Mouse (Mus musculus): ENCODE data around the gene Nap1l1. TPM values are rescaled to one million over a fixed set of nuclear protein-coding genes. Genes with fewer than 3 reads are reported as not detected.

Gene Nap1l1
- polyA plus RNA-seq, 1 experiment from 2014 or later: 209 TPM

GRCm38 (mm10) chr10:111510798-111511197 lies 37.8 kb downstream of the Nap1l1 start:
- whole genome bisulfite sequencing: 29% methylated on average over 7 of the region's 7 CpGs
- Histone ChIP-seq H3K9ac (replicated peaks; ENCODE audit: low read length) (no peak overlapping the region), H3K36me3 (ENCODE audit: insufficient read depth, low read length) (no peaks in the 10 kb centered on the region), H3K4me2 (replicated peaks; ENCODE audit: low read depth, low read length) (no peak overlapping the region), H3K9me3 (ENCODE audit: low read length) (no peaks in the 10 kb centered on the region), H3K27ac (ENCODE audit: low read length) (no peak overlapping the region), H3K4me1 (ENCODE audit: insufficient read depth, low read length) (peaks cover 36% of the 10 kb centered on the region), H3K4me3 (ENCODE audit: low read length) (no peak overlapping the region), H3K27me3 (ENCODE audit: insufficient read depth, low read length) (no peaks in the 10 kb centered on the region)
- no peak for ATAC-seq (ENCODE audit: low FRiP score, low TSS enrichment)

- H3K27me3 ChIP-seq (ENCODE audit: insufficient read depth, low read length): no peaks in the 10 kb centered on the region
- H3K27ac ChIP-seq (ENCODE audit: low read length): no peak overlapping the region
- no peaks in the 10 kb centered on the region for H3K9me3 ChIP-seq (ENCODE audit: low read length)
- 76% methylated on average over 10 of the region's 10 CpGs for WGBS
- peaks cover 46% of the 10 kb centered on the region for H3K4me1 ChIP-seq (ENCODE audit: insufficient read depth, low read length)
- no peaks in the 10 kb centered on the region for H3K36me3 ChIP-seq (ENCODE audit: insufficient read depth, low read length)
- no peak for ATAC-seq (ENCODE audit: low FRiP score, low TSS enrichment)
- H3K9ac ChIP-seq (replicated peaks; ENCODE audit: low read length): no peak overlapping the region
- no peak overlapping the region for H3K4me3 ChIP-seq (ENCODE audit: low read length)
- no peak overlapping the region for H3K4me2 ChIP-seq (replicated peaks; ENCODE audit: low read depth, low read length)
Observed at GRCm38 (mm10) chr10:111512036-111512568, 39.1 kb downstream of the Nap1l1 start.

GRCm38 (mm10) chr10:111514282-111514885 lies 41.4 kb downstream of the Nap1l1 start:
- H3K9me3 ChIP-seq (ENCODE audit: low read length): no peaks in the 10 kb centered on the region
- H3K4me2 ChIP-seq (replicated peaks; ENCODE audit: low read depth, low read length): no peak overlapping the region
- no peaks in the 10 kb centered on the region for H3K36me3 ChIP-seq (ENCODE audit: insufficient read depth, low read length)
- H3K27ac ChIP-seq (ENCODE audit: low read length): no peak overlapping the region
- H3K4me1 ChIP-seq (ENCODE audit: insufficient read depth, low read length): peaks cover 41% of the 10 kb centered on the region
- 91% methylated on average over 5 of the region's 5 CpGs for WGBS
- no peak overlapping the region for H3K4me3 ChIP-seq (ENCODE audit: low read length)
- H3K9ac ChIP-seq (replicated peaks; ENCODE audit: low read length): no peak overlapping the region
- no peak for ATAC-seq (ENCODE audit: low FRiP score, low TSS enrichment)
- no peaks in the 10 kb centered on the region for H3K27me3 ChIP-seq (ENCODE audit: insufficient read depth, low read length)

- WGBS: 76% methylated on average over 17 of the region's 17 CpGs
- Histone ChIP-seq H3K27me3 (ENCODE audit: insufficient read depth, low read length) (no peaks in the 10 kb centered on the region), H3K4me2 (replicated peaks; ENCODE audit: low read depth, low read length) (no peak overlapping the region), H3K4me3 (ENCODE audit: low read length) (no peak overlapping the region), H3K27ac (ENCODE audit: low read length) (peak overlapping the region; percentile 13; the same call in 1 of the 2 replicates), H3K9me3 (ENCODE audit: low read length) (no peaks in the 10 kb centered on the region), H3K36me3 (ENCODE audit: insufficient read depth, low read length) (no peaks in the 10 kb centered on the region), H3K4me1 (ENCODE audit: insufficient read depth, low read length) (peaks cover 39% of the 10 kb centered on the region), H3K9ac (replicated peaks; ENCODE audit: low read length) (no peak overlapping the region)
- ATAC-seq (ENCODE audit: low FRiP score, low TSS enrichment): no peak; the same call in 1 of the 2 replicates
Observed at GRCm38 (mm10) chr10:111515071-111516010, 42.3 kb downstream of the Nap1l1 start.

- 5% methylated on average over 13 of the region's 13 CpGs for WGBS
- Histone ChIP-seq H3K4me1 (ENCODE audit: insufficient read depth, low read length) (peaks cover 34% of the 10 kb centered on the region), H3K27ac (ENCODE audit: low read length) (peak overlapping the region; percentile 13), H3K27me3 (ENCODE audit: insufficient read depth, low read length) (no peaks in the 10 kb centered on the region), H3K36me3 (ENCODE audit: insufficient read depth, low read length) (no peaks in the 10 kb centered on the region), H3K9me3 (ENCODE audit: low read length) (no peaks in the 10 kb centered on the region), H3K4me3 (ENCODE audit: low read length) (no peak overlapping the region), H3K9ac (replicated peaks; ENCODE audit: low read length) (0 out of 2 replicates have a peak overlapping the region, but pooled peaks have one; percentile 6), H3K4me2 (replicated peaks; ENCODE audit: low read depth, low read length) (peak overlapping the region; percentile 31)
- ATAC-seq (ENCODE audit: low FRiP score, low TSS enrichment): peak; percentile 71
Observed at GRCm38 (mm10) chr10:111516172-111516588, 43.2 kb downstream of the Nap1l1 start.

- Histone ChIP-seq H3K27me3 (ENCODE audit: insufficient read depth, low read length) (no peaks in the 10 kb centered on the region), H3K9me3 (ENCODE audit: low read length) (no peaks in the 10 kb centered on the region), H3K27ac (ENCODE audit: low read length) (peak overlapping the region; percentile 13; the same call in 1 of the 2 replicates), H3K4me3 (ENCODE audit: low read length) (no peak overlapping the region), H3K4me2 (replicated peaks; ENCODE audit: low read depth, low read length) (no peak overlapping the region), H3K36me3 (ENCODE audit: insufficient read depth, low read length) (no peaks in the 10 kb centered on the region), H3K4me1 (ENCODE audit: insufficient read depth, low read length) (peaks cover 36% of the 10 kb centered on the region), H3K9ac (replicated peaks; ENCODE audit: low read length) (no peak overlapping the region)
- WGBS: 77% methylated on average over 8 of the region's 8 CpGs
- no peak for ATAC-seq (ENCODE audit: low FRiP score, low TSS enrichment)
Observed at GRCm38 (mm10) chr10:111516804-111517436, 43.9 kb downstream of the Nap1l1 start.

DNA sequence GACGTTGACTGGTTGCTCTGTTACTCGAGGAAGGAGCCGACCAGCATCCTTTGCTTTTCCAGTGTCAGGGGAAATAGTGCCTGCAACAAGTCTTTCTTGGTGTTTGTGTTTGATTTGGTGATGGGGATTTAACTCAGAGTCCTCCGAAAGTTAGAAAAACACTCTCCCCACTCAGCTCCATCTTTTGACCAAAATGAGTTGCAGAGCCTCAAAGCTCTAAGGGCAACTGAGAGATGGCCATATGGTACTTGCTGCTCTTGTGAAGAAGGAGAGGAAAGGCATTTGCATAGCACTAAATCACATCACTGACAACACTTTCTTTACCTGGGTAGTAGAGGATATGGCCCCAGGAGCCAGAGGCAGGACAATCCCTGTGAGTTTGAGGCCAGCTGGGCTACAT lies 45.3 kb downstream of the Nap1l1 start:
- Histone ChIP-seq H3K27ac (ENCODE audit: low read length) (no peak overlapping the region), H3K9me3 (ENCODE audit: low read length) (no peaks in the 10 kb centered on the region), H3K4me2 (replicated peaks; ENCODE audit: low read depth, low read length) (no peak overlapping the region), H3K9ac (replicated peaks; ENCODE audit: low read length) (no peak overlapping the region), H3K4me3 (ENCODE audit: low read length) (no peak overlapping the region), H3K36me3 (ENCODE audit: insufficient read depth, low read length) (no peaks in the 10 kb centered on the region), H3K27me3 (ENCODE audit: insufficient read depth, low read length) (no peaks in the 10 kb centered on the region), H3K4me1 (ENCODE audit: insufficient read depth, low read length) (peaks cover 36% of the 10 kb centered on the region)
- no peak for ATAC-seq (ENCODE audit: low FRiP score, low TSS enrichment)
- 51% methylated on average over 4 of the region's 4 CpGs for WGBS

- H3K4me3 ChIP-seq (ENCODE audit: low read length): peak overlapping the region; percentile 20
- ATAC-seq (ENCODE audit: low FRiP score, low TSS enrichment): no peak
- WGBS: 58% methylated on average over 24 of the region's 24 CpGs
- no peaks in the 10 kb centered on the region for H3K27me3 ChIP-seq (ENCODE audit: insufficient read depth, low read length)
- no peaks in the 10 kb centered on the region for H3K9me3 ChIP-seq (ENCODE audit: low read length)
- peak overlapping the region; percentile 37; the same call in 1 of the 2 replicates for H3K4me2 ChIP-seq (replicated peaks; ENCODE audit: low read depth, low read length)
- no peaks in the 10 kb centered on the region for H3K36me3 ChIP-seq (ENCODE audit: insufficient read depth, low read length)
- H3K27ac ChIP-seq (ENCODE audit: low read length): no peak overlapping the region
- H3K9ac ChIP-seq (replicated peaks; ENCODE audit: low read length): no peak overlapping the region; the same call in 1 of the 2 replicates
- H3K4me1 ChIP-seq (ENCODE audit: insufficient read depth, low read length): peaks cover 36% of the 10 kb centered on the region
Observed at GRCm38 (mm10) chr10:111519620-111520370, 46.8 kb downstream of the Nap1l1 start.

- Histone ChIP-seq H3K27me3 (ENCODE audit: insufficient read depth, low read length) (no peaks in the 10 kb centered on the region), H3K4me1 (ENCODE audit: insufficient read depth, low read length) (peaks cover 35% of the 10 kb centered on the region), H3K27ac (ENCODE audit: low read length) (peak overlapping the region; percentile 45; the same call in 1 of the 2 replicates), H3K4me2 (replicated peaks; ENCODE audit: low read depth, low read length) (no peak overlapping the region), H3K9ac (replicated peaks; ENCODE audit: low read length) (no peak overlapping the region), H3K9me3 (ENCODE audit: low read length) (no peaks in the 10 kb centered on the region), H3K36me3 (ENCODE audit: insufficient read depth, low read length) (no peaks in the 10 kb centered on the region), H3K4me3 (ENCODE audit: low read length) (no peak overlapping the region)
- ATAC-seq (ENCODE audit: low FRiP score, low TSS enrichment): no peak
- WGBS: 74% methylated on average over 3 of the region's 3 CpGs
Observed at GRCm38 (mm10) chr10:111520621-111521020, 47.6 kb downstream of the Nap1l1 start.

Measured in kidney, embryonic 16.5 days (tissue).